Mouse (Mus musculus): ENCODE results near the gene Gm9913.

Gm9913 gene

GRCm38 (mm10) chr2:125555830-125556229 is 50.9 kb downstream of the Gm9913 start:
- DNase-seq (ENCODE audit: low spot score): no peak

All from urinary bladder, postnatal 10 days (tissue).